Mouse (Mus musculus): ENCODE data around the gene Pld2. TPM values are rescaled to one million over a fixed set of nuclear protein-coding genes. Genes with fewer than 3 reads are reported as not detected.

Pld2 gene
- polyA plus RNA-seq, 2 experiments: 1.3 to 1.9 TPM

DNA sequence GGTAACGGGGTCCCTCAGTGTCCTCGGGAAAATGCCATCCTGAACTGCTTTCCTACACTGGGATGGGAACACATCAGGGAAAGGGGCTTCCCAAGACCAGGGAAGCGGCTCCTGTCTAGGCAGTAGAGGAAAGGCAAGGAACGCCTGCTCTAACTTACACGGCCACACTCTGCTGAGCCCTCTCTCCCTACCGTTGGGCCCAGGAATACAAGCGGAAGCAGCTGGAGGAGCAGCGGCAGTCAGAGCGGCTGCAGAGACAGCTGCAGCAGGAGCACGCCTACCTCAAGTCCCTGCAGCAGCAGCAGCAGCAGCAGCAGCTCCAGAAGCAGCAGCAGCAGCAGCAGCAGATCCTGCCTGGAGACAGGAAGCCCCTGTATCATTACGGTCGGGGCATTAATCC is 66.9 kb downstream of the Pld2 start:
- ATAC-seq (ENCODE audit: insufficient read depth): no peak

GRCm38 (mm10) chr11:70607611-70608010 is 67.7 kb downstream of the Pld2 start:
- TF ChIP-seq EP300 (IDR thresholded peaks at IDR 0.05; ENCODE audit: low read depth) (no peak), CTCF (IDR thresholded peaks at IDR 0.05; ENCODE audit: low read depth) (no peak)
- no peak for ATAC-seq (ENCODE audit: insufficient read depth)

More for the DNA sequence above, 66.9 kb downstream of the Pld2 start:
- no peak for DNase-seq (ENCODE audit: low read depth in 3 of 3, low spot score in 3 of 3)
- TF ChIP-seq EP300 (IDR thresholded peaks at IDR 0.05; ENCODE audit: low read depth) (no peak), CTCF (IDR thresholded peaks at IDR 0.05; ENCODE audit: low read depth) (no peak)
- Histone ChIP-seq H3K9ac (replicated peaks) (no peak overlapping the region), H3K4me2 (ENCODE audit: low read depth) (no peak overlapping the region), H3K9me3 (ENCODE audit: control insufficient read depth, low read length) (no peaks in the 10 kb centered on the region), H3K27me3 (ENCODE audit: control insufficient read depth, insufficient read depth, low read length) (no peaks in the 10 kb centered on the region), H3K4me1 (replicated peaks; ENCODE audit: control insufficient read depth in 2 of 2, insufficient read depth in 2 of 2, low read length in 1 of 2) (no peaks in the 10 kb centered on the region), H3K27ac (no peak overlapping the region), H3K36me3 (replicated peaks; ENCODE audit: control insufficient read depth, insufficient read depth, low read depth) (peaks cover 5% of the 10 kb centered on the region; the same call in 1 of the 2 replicates), H3K4me3 (ENCODE audit: insufficient read depth in 1 of 2, low read depth in 2 of 2, low read length in 2 of 2) (no peak overlapping the region)
- WGBS (ENCODE audit: insufficient replicate concordance): 73% methylated on average over 12 of the region's 12 CpGs

More at GRCm38 (mm10) chr11:70607611-70608010, 67.7 kb downstream of the Pld2 start:
- H3K9me3 ChIP-seq (ENCODE audit: control insufficient read depth, low read length): no peaks in the 10 kb centered on the region
- H3K27ac ChIP-seq: no peak overlapping the region
- no peaks in the 10 kb centered on the region for H3K27me3 ChIP-seq (ENCODE audit: control insufficient read depth, insufficient read depth, low read length)
- WGBS (ENCODE audit: insufficient replicate concordance): 73% methylated on average over 9 of the region's 9 CpGs
- H3K36me3 ChIP-seq (replicated peaks; ENCODE audit: control insufficient read depth, insufficient read depth, low read depth): peaks cover 5% of the 10 kb centered on the region; the same call in 1 of the 2 replicates
- no peak for DNase-seq (ENCODE audit: low read depth in 3 of 3, low spot score in 3 of 3)
- no peak overlapping the region for H3K4me3 ChIP-seq (ENCODE audit: insufficient read depth in 1 of 2, low read depth in 2 of 2, low read length in 2 of 2)
- no peak overlapping the region for H3K9ac ChIP-seq (replicated peaks)
- H3K4me2 ChIP-seq (ENCODE audit: low read depth): no peak overlapping the region
- no peaks in the 10 kb centered on the region for H3K4me1 ChIP-seq (replicated peaks; ENCODE audit: control insufficient read depth in 2 of 2, insufficient read depth in 2 of 2, low read length in 1 of 2)

Other genes starting within 250 kb of the Pld2 start
- gene Alox12e, start 217.4 kb upstream of the Pld2 start, polyA plus RNA-seq (2012; rRNA removed): 0.05 and 0.06 TPM in 2 replicates
- 0.10 TPM in 1 of 2 replicates, not detected in the other for gene Alox12e, start 217.4 kb upstream of the Pld2 start, polyA plus RNA-seq (2014; fragmentation: Nextera tagmentation; extraction: Ambion mirVana)
- gene Alox15, start 188.0 kb upstream of the Pld2 start, polyA plus RNA-seq (2012; rRNA removed): 0.78 and 1.3 TPM in 2 replicates
- 0.66 and 0.91 TPM in 2 replicates for gene Alox15, start 188.0 kb upstream of the Pld2 start, polyA plus RNA-seq (2014; fragmentation: Nextera tagmentation; extraction: Ambion mirVana)
- 9.6 and 9.8 TPM in 2 replicates for gene Pelp1, start 130.0 kb upstream of the Pld2 start, polyA plus RNA-seq (2012; rRNA removed)
- gene Pelp1, start 130.0 kb upstream of the Pld2 start, polyA plus RNA-seq (2014; fragmentation: Nextera tagmentation; extraction: Ambion mirVana): 12.1 and 13.8 TPM in 2 replicates
- 17.8 and 19.4 TPM in 2 replicates for gene Arrb2, start 107.4 kb upstream of the Pld2 start, polyA plus RNA-seq (2012; rRNA removed)
- gene Arrb2, start 107.4 kb upstream of the Pld2 start, polyA plus RNA-seq (2014; fragmentation: Nextera tagmentation; extraction: Ambion mirVana): 9.8 and 11.0 TPM in 2 replicates
- gene Med11, start 88.1 kb upstream of the Pld2 start, polyA plus RNA-seq (2012; rRNA removed): 11.9 and 12.8 TPM in 2 replicates
- 17.0 and 20.0 TPM in 2 replicates for gene Med11, start 88.1 kb upstream of the Pld2 start, polyA plus RNA-seq (2014; fragmentation: Nextera tagmentation; extraction: Ambion mirVana)
- gene Zmynd15, start 80.6 kb upstream of the Pld2 start, polyA plus RNA-seq (2012; rRNA removed): 0.28 and 0.31 TPM in 2 replicates
- 0.10 and 0.29 TPM in 2 replicates for gene Zmynd15, start 80.6 kb upstream of the Pld2 start, polyA plus RNA-seq (2014; fragmentation: Nextera tagmentation; extraction: Ambion mirVana)
- gene Cxcl16, start 80.1 kb upstream of the Pld2 start, polyA plus RNA-seq (2012; rRNA removed): 0.94 and 1.1 TPM in 2 replicates
- gene Cxcl16, start 80.1 kb upstream of the Pld2 start, polyA plus RNA-seq (2014; fragmentation: Nextera tagmentation; extraction: Ambion mirVana): 0.79 and 1.5 TPM in 2 replicates
- gene Tm4sf5, start 34.8 kb upstream of the Pld2 start, polyA plus RNA-seq (2012; rRNA removed): 0.90 and 1.4 TPM in 2 replicates
- 2.1 and 2.4 TPM in 2 replicates for gene Tm4sf5, start 34.8 kb upstream of the Pld2 start, polyA plus RNA-seq (2014; fragmentation: Nextera tagmentation; extraction: Ambion mirVana)
- gene Vmo1, start 25.4 kb upstream of the Pld2 start, polyA plus RNA-seq (2012; rRNA removed): 0.23 TPM in 1 of 2 replicates, not detected in the other
- gene Vmo1, start 25.4 kb upstream of the Pld2 start, polyA plus RNA-seq (2014; fragmentation: Nextera tagmentation; extraction: Ambion mirVana): 0.21 and 0.51 TPM in 2 replicates
- gene Gltpd2, start 20.9 kb upstream of the Pld2 start, polyA plus RNA-seq (2012; rRNA removed): 11.2 and 15.7 TPM in 2 replicates
- gene Gltpd2, start 20.9 kb upstream of the Pld2 start, polyA plus RNA-seq (2014; fragmentation: Nextera tagmentation; extraction: Ambion mirVana): 18.4 and 20.3 TPM in 2 replicates
- 155 and 171 TPM in 2 replicates for gene Psmb6, start 14.7 kb upstream of the Pld2 start, polyA plus RNA-seq (2012; rRNA removed)
- 345 and 363 TPM in 2 replicates for gene Psmb6, start 14.7 kb upstream of the Pld2 start, polyA plus RNA-seq (2014; fragmentation: Nextera tagmentation; extraction: Ambion mirVana)
- not detected in 2 replicates for gene Gm40193, start 7.1 kb upstream of the Pld2 start, polyA plus RNA-seq (2012; rRNA removed)
- not detected in 2 replicates for gene Gm40193, start 7.1 kb upstream of the Pld2 start, polyA plus RNA-seq (2014; fragmentation: Nextera tagmentation; extraction: Ambion mirVana)
- 13.7 and 14.1 TPM in 2 replicates for gene Mink1, start 22.8 kb downstream of the Pld2 start, polyA plus RNA-seq (2012; rRNA removed)
- gene Mink1, start 22.8 kb downstream of the Pld2 start, polyA plus RNA-seq (2014; fragmentation: Nextera tagmentation; extraction: Ambion mirVana): 3.7 and 5.0 TPM in 2 replicates
- not detected in 2 replicates for gene 4930544D05Rik, start 75.8 kb downstream of the Pld2 start, polyA plus RNA-seq (2012; rRNA removed)
- not detected in 2 replicates for gene 4930544D05Rik, start 75.8 kb downstream of the Pld2 start, polyA plus RNA-seq (2014; fragmentation: Nextera tagmentation; extraction: Ambion mirVana)
- gene Chrne, start 79.2 kb downstream of the Pld2 start, polyA plus RNA-seq (2012; rRNA removed): not detected in 2 replicates
- not detected in 2 replicates for gene Chrne, start 79.2 kb downstream of the Pld2 start, polyA plus RNA-seq (2014; fragmentation: Nextera tagmentation; extraction: Ambion mirVana)
- gene Gp1ba, start 99.1 kb downstream of the Pld2 start, polyA plus RNA-seq (2012; rRNA removed): 4.5 TPM in 2 replicates
- 7.6 and 9.1 TPM in 2 replicates for gene Gp1ba, start 99.1 kb downstream of the Pld2 start, polyA plus RNA-seq (2014; fragmentation: Nextera tagmentation; extraction: Ambion mirVana)
- 47.7 and 48.4 TPM in 2 replicates for gene Rnf167, start 107.2 kb downstream of the Pld2 start, polyA plus RNA-seq (2012; rRNA removed)
- gene Rnf167, start 107.2 kb downstream of the Pld2 start, polyA plus RNA-seq (2014; fragmentation: Nextera tagmentation; extraction: Ambion mirVana): 56.0 and 66.9 TPM in 2 replicates
- gene Slc25a11, start 107.4 kb downstream of the Pld2 start, polyA plus RNA-seq (2012; rRNA removed): 39.0 and 43.9 TPM in 2 replicates
- gene Slc25a11, start 107.4 kb downstream of the Pld2 start, polyA plus RNA-seq (2014; fragmentation: Nextera tagmentation; extraction: Ambion mirVana): 60.8 and 67.8 TPM in 2 replicates
- 421 and 438 TPM in 2 replicates for gene Pfn1, start 114.6 kb downstream of the Pld2 start, polyA plus RNA-seq (2012; rRNA removed)
- 957 and 1,007 TPM in 2 replicates for gene Pfn1, start 114.6 kb downstream of the Pld2 start, polyA plus RNA-seq (2014; fragmentation: Nextera tagmentation; extraction: Ambion mirVana)
- gene Eno3, start 117.1 kb downstream of the Pld2 start, polyA plus RNA-seq (2012; rRNA removed): 3.4 and 3.7 TPM in 2 replicates
- 3.6 and 3.9 TPM in 2 replicates for gene Eno3, start 117.1 kb downstream of the Pld2 start, polyA plus RNA-seq (2014; fragmentation: Nextera tagmentation; extraction: Ambion mirVana)
- gene Spag7, start 129.4 kb downstream of the Pld2 start, polyA plus RNA-seq (2012; rRNA removed): 24.6 and 42.0 TPM in 2 replicates
- gene Spag7, start 129.4 kb downstream of the Pld2 start, polyA plus RNA-seq (2014; fragmentation: Nextera tagmentation; extraction: Ambion mirVana): 27.4 and 29.6 TPM in 2 replicates
- 2.7 and 3.1 TPM in 2 replicates for gene Camta2, start 148.0 kb downstream of the Pld2 start, polyA plus RNA-seq (2012; rRNA removed)
- 2.1 and 2.5 TPM in 2 replicates for gene Camta2, start 148.0 kb downstream of the Pld2 start, polyA plus RNA-seq (2014; fragmentation: Nextera tagmentation; extraction: Ambion mirVana)
- 0.63 and 1.2 TPM in 2 replicates for gene Inca1, start 160.1 kb downstream of the Pld2 start, polyA plus RNA-seq (2012; rRNA removed)
- 0.71 and 1.4 TPM in 2 replicates for gene Inca1, start 160.1 kb downstream of the Pld2 start, polyA plus RNA-seq (2014; fragmentation: Nextera tagmentation; extraction: Ambion mirVana)
- 4.6 and 5.9 TPM in 2 replicates for gene Kif1c, start 160.5 kb downstream of the Pld2 start, polyA plus RNA-seq (2012; rRNA removed)
- 2.2 and 2.9 TPM in 2 replicates for gene Kif1c, start 160.5 kb downstream of the Pld2 start, polyA plus RNA-seq (2014; fragmentation: Nextera tagmentation; extraction: Ambion mirVana)
- gene Zfp3, start 224.1 kb downstream of the Pld2 start, polyA plus RNA-seq (2012; rRNA removed): 0.38 and 0.64 TPM in 2 replicates
- 0.85 and 1.1 TPM in 2 replicates for gene Zfp3, start 224.1 kb downstream of the Pld2 start, polyA plus RNA-seq (2014; fragmentation: Nextera tagmentation; extraction: Ambion mirVana)

All from liver, embryonic 14.5 days (tissue).